Mouse (Mus musculus): ENCODE results near the gene Ssh2. TPM values are rescaled to one million over a fixed set of nuclear protein-coding genes. Genes with fewer than 3 reads are reported as not detected.
A peak's percentile ranks its signal among the peaks of the same experiment; 100 is the strongest.

Ssh2 gene
- polyA plus RNA-seq, 1 experiment from 2014 or later: 12.1 TPM

DNA sequence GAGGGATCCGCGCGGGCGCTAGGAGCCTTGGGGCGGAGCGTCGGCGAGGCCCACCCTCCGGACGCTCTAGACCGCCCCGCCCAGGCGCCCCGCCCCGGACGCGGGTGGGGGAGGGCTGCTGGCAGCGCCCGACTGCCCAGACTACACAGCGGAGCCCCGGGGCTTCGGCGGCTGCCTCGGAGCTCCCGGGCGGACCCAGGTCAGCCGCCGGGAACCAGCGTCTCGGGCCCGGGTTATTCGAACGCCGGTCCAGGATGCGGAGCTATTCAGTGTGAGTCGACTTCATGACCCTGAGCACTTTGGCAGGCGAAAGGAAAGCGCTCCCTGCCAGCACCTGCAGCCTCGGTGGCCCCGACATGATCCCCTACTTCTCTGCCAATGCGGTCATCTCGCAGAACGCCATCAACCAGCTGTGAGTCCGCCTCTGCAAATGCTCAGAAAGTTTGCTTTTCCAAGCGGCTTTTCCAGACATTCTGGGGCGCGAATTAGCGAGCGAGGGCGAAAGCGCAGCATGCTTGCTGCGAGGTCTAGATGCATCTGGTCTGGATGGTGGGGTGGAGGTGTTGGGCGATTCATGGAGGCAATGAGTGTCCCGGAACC is 132.2 kb downstream of the Ssh2 start:
- Histone ChIP-seq H3K4me3 (ENCODE audit: low read depth, low read length) (peak overlapping the region; percentile 77), H3K9me3 (ENCODE audit: control insufficient read depth, low read length) (no peaks in the 10 kb centered on the region), H3K4me2 (peak overlapping the region; percentile 89), H3K27ac (ENCODE audit: low read depth, low read length) (no peak overlapping the region; the same call in 1 of the 2 replicates), H3K27me3 (replicated peaks; ENCODE audit: control insufficient read depth, insufficient read depth, low read length) (no peaks in the 10 kb centered on the region), H3K4me1 (replicated peaks; ENCODE audit: control insufficient read depth, insufficient read depth, low read length) (peaks cover 7% of the 10 kb centered on the region), H3K9ac (ENCODE audit: low read depth, low read length) (peak overlapping the region; percentile 73), H3K36me3 (ENCODE audit: control insufficient read depth, insufficient read depth, low read length) (no peaks in the 10 kb centered on the region)
- ATAC-seq (replicated peaks; ENCODE audit: low FRiP score): peak; percentile 100
- DNase-seq (ENCODE audit: low spot score): peak; percentile 88
- WGBS: under 1% methylated on average over 53 of the region's 54 CpGs

- Histone ChIP-seq H3K9ac (ENCODE audit: low read depth, low read length) (peak overlapping the region; percentile 73), H3K36me3 (ENCODE audit: control insufficient read depth, insufficient read depth, low read length) (no peaks in the 10 kb centered on the region), H3K27me3 (replicated peaks; ENCODE audit: control insufficient read depth, insufficient read depth, low read length) (no peaks in the 10 kb centered on the region), H3K4me3 (ENCODE audit: low read depth, low read length) (peak overlapping the region; percentile 77), H3K9me3 (ENCODE audit: control insufficient read depth, low read length) (no peaks in the 10 kb centered on the region), H3K27ac (ENCODE audit: low read depth, low read length) (no peak overlapping the region), H3K4me2 (peak overlapping the region; percentile 89), H3K4me1 (replicated peaks; ENCODE audit: control insufficient read depth, insufficient read depth, low read length) (peaks cover 7% of the 10 kb centered on the region)
- 21% methylated on average over 6 of the region's 6 CpGs for WGBS
- no peak for DNase-seq (ENCODE audit: low spot score)
- ATAC-seq (replicated peaks; ENCODE audit: low FRiP score): no peak
Observed at GRCm38 (mm10) chr11:77348985-77349384, 132.9 kb downstream of the Ssh2 start.

DNA sequence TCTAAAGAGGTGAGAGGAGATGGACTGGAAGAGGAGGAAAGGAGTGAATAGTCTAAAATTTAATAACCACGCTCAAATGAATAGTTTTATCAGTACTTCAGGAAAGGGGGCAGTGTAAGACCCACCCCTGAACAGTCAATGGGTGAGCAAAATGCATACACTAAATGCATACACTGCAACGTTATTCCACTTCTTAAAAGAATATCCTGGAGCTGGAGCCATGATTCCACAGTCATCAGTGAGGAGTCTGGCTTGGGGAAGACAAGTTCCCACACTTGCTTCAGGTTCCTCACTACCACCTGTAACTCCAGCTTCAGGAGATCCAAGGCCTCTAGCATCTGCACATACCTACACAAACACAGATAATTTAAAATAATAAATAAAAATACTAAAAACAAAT is 133.6 kb downstream of the Ssh2 start:
- ATAC-seq (replicated peaks; ENCODE audit: low FRiP score): no peak
- Histone ChIP-seq H3K36me3 (ENCODE audit: control insufficient read depth, insufficient read depth, low read length) (no peaks in the 10 kb centered on the region), H3K27me3 (replicated peaks; ENCODE audit: control insufficient read depth, insufficient read depth, low read length) (no peaks in the 10 kb centered on the region), H3K4me1 (replicated peaks; ENCODE audit: control insufficient read depth, insufficient read depth, low read length) (peaks cover 7% of the 10 kb centered on the region), H3K27ac (ENCODE audit: low read depth, low read length) (no peak overlapping the region), H3K9me3 (ENCODE audit: control insufficient read depth, low read length) (no peaks in the 10 kb centered on the region), H3K4me3 (ENCODE audit: low read depth, low read length) (peak overlapping the region; percentile 17), H3K4me2 (peak overlapping the region; percentile 89), H3K9ac (ENCODE audit: low read depth, low read length) (no peak overlapping the region)
- DNase-seq (ENCODE audit: low spot score): no peak
- WGBS: 73% methylated on average over 2 of the region's 2 CpGs

DNA sequence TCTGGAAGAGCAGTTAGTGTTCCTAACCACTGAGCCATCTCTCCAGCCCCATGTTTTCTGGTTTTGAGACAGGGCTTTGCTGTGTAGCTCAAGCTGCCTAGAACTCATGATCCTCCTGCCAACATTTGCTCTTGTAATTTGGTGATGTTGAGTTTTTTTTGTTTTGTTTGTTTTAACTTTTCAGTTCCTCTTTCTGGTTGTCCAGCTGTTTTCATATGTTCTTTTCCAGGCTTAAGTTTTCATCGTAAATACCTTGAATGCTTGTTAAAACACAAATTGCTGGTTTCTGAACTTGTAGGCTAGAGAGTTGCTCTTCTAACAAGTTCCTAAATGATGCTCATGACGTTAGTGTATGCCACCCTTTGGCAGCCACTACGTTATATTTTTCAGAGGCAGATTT is 139.0 kb downstream of the Ssh2 start:
- Histone ChIP-seq H3K27ac (ENCODE audit: low read depth, low read length) (no peak overlapping the region), H3K9me3 (ENCODE audit: control insufficient read depth, low read length) (no peaks in the 10 kb centered on the region), H3K36me3 (ENCODE audit: control insufficient read depth, insufficient read depth, low read length) (no peaks in the 10 kb centered on the region), H3K27me3 (replicated peaks; ENCODE audit: control insufficient read depth, insufficient read depth, low read length) (no peaks in the 10 kb centered on the region), H3K9ac (ENCODE audit: low read depth, low read length) (no peak overlapping the region), H3K4me3 (ENCODE audit: low read depth, low read length) (no peak overlapping the region), H3K4me1 (replicated peaks; ENCODE audit: control insufficient read depth, insufficient read depth, low read length) (no peaks in the 10 kb centered on the region), H3K4me2 (no peak overlapping the region)
- 79% methylated on average over 3 of the region's 3 CpGs for WGBS
- ATAC-seq (replicated peaks; ENCODE audit: low FRiP score) (no peak), DNase-seq (ENCODE audit: low spot score) (no peak)

- whole genome bisulfite sequencing: 92% methylated on average over 1 of the region's 1 CpGs
- ATAC-seq (replicated peaks; ENCODE audit: low FRiP score): no peak
- H3K9ac ChIP-seq (ENCODE audit: low read depth, low read length): no peak overlapping the region
Observed at GRCm38 (mm10) chr11:77357839-77358238, 141.8 kb downstream of the Ssh2 start.

GRCm38 (mm10) chr11:77363476-77363875 is 147.4 kb downstream of the Ssh2 start:
- Histone ChIP-seq H3K27me3 (replicated peaks; ENCODE audit: control insufficient read depth, insufficient read depth, low read length) (no peaks in the 10 kb centered on the region), H3K9ac (ENCODE audit: low read depth, low read length) (no peak overlapping the region), H3K4me2 (no peak overlapping the region), H3K4me1 (replicated peaks; ENCODE audit: control insufficient read depth, insufficient read depth, low read length) (0 out of 2 replicates have a peak, but pooled peaks cover 1% of the 10 kb centered on the region), H3K9me3 (ENCODE audit: control insufficient read depth, low read length) (no peaks in the 10 kb centered on the region), H3K36me3 (ENCODE audit: control insufficient read depth, insufficient read depth, low read length) (no peaks in the 10 kb centered on the region), H3K27ac (ENCODE audit: low read depth, low read length) (no peak overlapping the region), H3K4me3 (ENCODE audit: low read depth, low read length) (no peak overlapping the region)
- DNase-seq (ENCODE audit: low spot score): no peak
- no peak for ATAC-seq (replicated peaks; ENCODE audit: low FRiP score)
- 50% methylated on average over 2 of the region's 2 CpGs for WGBS

More at GRCm38 (mm10) chr11:77357839-77358238, 141.8 kb downstream of the Ssh2 start:
- H3K4me1 ChIP-seq (replicated peaks; ENCODE audit: control insufficient read depth, insufficient read depth, low read length): no peaks in the 10 kb centered on the region
- no peak for DNase-seq (ENCODE audit: low spot score)
- H3K4me2 ChIP-seq: no peak overlapping the region
- no peaks in the 10 kb centered on the region for H3K27me3 ChIP-seq (replicated peaks; ENCODE audit: control insufficient read depth, insufficient read depth, low read length)
- H3K4me3 ChIP-seq (ENCODE audit: low read depth, low read length): no peak overlapping the region
- H3K9me3 ChIP-seq (ENCODE audit: control insufficient read depth, low read length): no peaks in the 10 kb centered on the region
- no peak overlapping the region for H3K27ac ChIP-seq (ENCODE audit: low read depth, low read length)
- no peaks in the 10 kb centered on the region for H3K36me3 ChIP-seq (ENCODE audit: control insufficient read depth, insufficient read depth, low read length)

GRCm38 (mm10) chr11:77364376-77364775 is 148.3 kb downstream of the Ssh2 start:
- H3K9ac ChIP-seq (ENCODE audit: low read depth, low read length): no peak overlapping the region
- peaks cover 6% of the 10 kb centered on the region for H3K4me1 ChIP-seq (replicated peaks; ENCODE audit: control insufficient read depth, insufficient read depth, low read length)
- no peak for DNase-seq (ENCODE audit: low spot score)
- no peak overlapping the region for H3K4me3 ChIP-seq (ENCODE audit: low read depth, low read length)
- 69% methylated on average over 1 of the region's 1 CpGs for WGBS
- no peaks in the 10 kb centered on the region for H3K9me3 ChIP-seq (ENCODE audit: control insufficient read depth, low read length)
- H3K27me3 ChIP-seq (replicated peaks; ENCODE audit: control insufficient read depth, insufficient read depth, low read length): no peaks in the 10 kb centered on the region
- no peak overlapping the region for H3K27ac ChIP-seq (ENCODE audit: low read depth, low read length)
- H3K4me2 ChIP-seq: no peak overlapping the region
- no peak for ATAC-seq (replicated peaks; ENCODE audit: low FRiP score)
- no peaks in the 10 kb centered on the region for H3K36me3 ChIP-seq (ENCODE audit: control insufficient read depth, insufficient read depth, low read length)

GRCm38 (mm10) chr11:77365706-77366386 is 149.8 kb downstream of the Ssh2 start:
- Histone ChIP-seq H3K4me2 (no peak overlapping the region), H3K4me1 (replicated peaks; ENCODE audit: control insufficient read depth, insufficient read depth, low read length) (peaks cover 15% of the 10 kb centered on the region), H3K27ac (ENCODE audit: low read depth, low read length) (no peak overlapping the region), H3K36me3 (ENCODE audit: control insufficient read depth, insufficient read depth, low read length) (no peaks in the 10 kb centered on the region), H3K9me3 (ENCODE audit: control insufficient read depth, low read length) (no peaks in the 10 kb centered on the region), H3K27me3 (replicated peaks; ENCODE audit: control insufficient read depth, insufficient read depth, low read length) (no peaks in the 10 kb centered on the region), H3K9ac (ENCODE audit: low read depth, low read length) (no peak overlapping the region), H3K4me3 (ENCODE audit: low read depth, low read length) (no peak overlapping the region)
- 86% methylated on average over 6 of the region's 6 CpGs for WGBS
- ATAC-seq (replicated peaks; ENCODE audit: low FRiP score): no peak
- DNase-seq (ENCODE audit: low spot score): no peak

All from liver, embryonic 11.5 days (tissue).